Mouse (Mus musculus) liver, postnatal 0 days (tissue): Measurements from ENCODE around the gene Eif4a3. TPM values are rescaled to one million over a fixed set of nuclear protein-coding genes. Genes with fewer than 3 reads are reported as not detected.

ENCODE experiments used
- ATAC-seq: fragments of 200-750 bp; cut with Nextera tagmentation; 2 replicates; pipeline ENCODE4 v1.8.0; 2017; ENCODE audit warnings: mild to moderate bottlenecking, moderate library complexity
- DNase-seq: peaks from one replicate; pipeline ENCODE4 v3.0.0-alpha.2; 2016
- H3K27ac ChIP-seq: fragments of 300-500 bp; sonication (generic); 2 replicates; pipeline ENCODE4 v1.5.1; 2014; ENCODE audit warnings: antibody characterized with exemption, moderate library complexity, mild to moderate bottlenecking, low read depth
- H3K27me3 ChIP-seq: fragments of 300-500 bp; sonication (generic); 2 replicates; pipeline ENCODE4 v1.6.1; 2014; ENCODE audit warnings: low read length, control low read depth, mixed read lengths; ENCODE audit not compliant: insufficient read depth
- H3K36me3 ChIP-seq: fragments of 300-500 bp; sonication (generic); replicated peaks from 2 replicates; pipeline ENCODE4 v1.6.1; 2014; ENCODE audit warnings: mild to moderate bottlenecking, control low read depth, low read length, moderate library complexity, mixed read lengths; ENCODE audit not compliant: insufficient read depth
- H3K4me1 ChIP-seq: fragments of 300-500 bp; sonication (generic); 2 replicates; pipeline ENCODE4 v1.6.1; 2014; ENCODE audit warnings: antibody characterized with exemption, mild to moderate bottlenecking, control low read depth; ENCODE audit not compliant: insufficient read depth
- H3K4me2 ChIP-seq: fragments of 300-500 bp; sonication (generic); 2 replicates; pipeline ENCODE4 v1.6.1; 2014; ENCODE audit warnings: low read depth, mild to moderate bottlenecking, low read length, moderate library complexity, mixed read lengths
- H3K4me3 ChIP-seq: fragments of 300-500 bp; sonication (generic); 2 replicates; pipeline ENCODE4 v1.5.1; 2014; ENCODE audit warnings: low read depth, low read length
- H3K9ac ChIP-seq: fragments of 300-500 bp; sonication (generic); replicated peaks from 2 replicates; pipeline ENCODE4 v1.6.1; 2014; ENCODE audit warnings: mild to moderate bottlenecking, moderate library complexity
- H3K9me3 ChIP-seq: fragments of 300-500 bp; sonication (generic); 2 replicates; pipeline ENCODE4 v1.6.1; 2016; ENCODE audit warnings: mild to moderate bottlenecking, control low read depth, low read length, mixed read lengths
- CTCF ChIP-seq: sonication (generic); IDR thresholded peaks from 2 replicates; pipeline ENCODE4 v1.5.1; 2016; ENCODE audit warnings: antibody characterized with exemption, low read depth
- EP300 ChIP-seq: IDR thresholded peaks from 2 replicates; pipeline ENCODE4 v1.6.1; 2016; ENCODE audit warnings: antibody characterized with exemption, low read depth, mild to moderate bottlenecking
- WGBS: fragments of 180-500 bp; shearing (Covaris S2); extraction: QIAGEN DNeasy Blood & Tissue Kit; methylation state at CpG from one replicate; pipeline ENCODE4 v1.1.7; 2014; ENCODE audit not compliant: insufficient replicate concordance; 5-methylcytosine and 5-hydroxymethylcytosine counted together
- polyA plus RNA-seq: library from polyadenylated mRNA; unstranded; fragments of >200 nt; fragmentation: Nextera tagmentation; extraction: Ambion mirVana; gene quantifications from 2 replicates; pipeline ENCODE4 v1.2.1, GENCODE M21; 2015

The Eif4a3 gene
- polyA plus RNA-seq, 1 experiment from 2014 or later, result 125 TPM

- Histone ChIP-seq H3K9me3 (no peaks in the 10 kb centered on the region), H3K4me3 (no peak overlapping the region), H3K27ac (peak overlapping the region; percentile 16; the same call in 1 of the 2 replicates), H3K4me1 (no peaks in the 10 kb centered on the region), H3K36me3 (no peaks in the 10 kb centered on the region), H3K4me2 (peak overlapping the region; percentile 45), H3K9ac (no peak overlapping the region), H3K27me3 (0 out of 2 replicates have a peak, but pooled peaks cover 4% of the 10 kb centered on the region)
- DNase-seq (no peak), ATAC-seq (peak; percentile 62)
- WGBS, result 51% methylated on average over 17 of the region's 17 CpGs
- no peak for TF ChIP-seq EP300
- no peak for TF ChIP-seq CTCF
These were observed 14.5 kb upstream of the Eif4a3 start for GRCm38 (mm10) chr11:119314252-119314936.

- ATAC-seq, result no peak
- Histone ChIP-seq H3K27ac (no peak overlapping the region), H3K9me3 (no peaks in the 10 kb centered on the region), H3K9ac (no peak overlapping the region), H3K4me3 (no peak overlapping the region), H3K27me3 (0 out of 2 replicates have a peak, but pooled peaks cover 4% of the 10 kb centered on the region), H3K36me3 (no peaks in the 10 kb centered on the region), H3K4me1 (no peaks in the 10 kb centered on the region), H3K4me2 (no peak overlapping the region)
- 22% methylated on average over 10 of the region's 10 CpGs for WGBS
- TF ChIP-seq CTCF, result no peak
- no peak for TF ChIP-seq EP300
- no peak for DNase-seq
These were observed 10.7 kb upstream of the Eif4a3 start for GRCm38 (mm10) chr11:119310621-119311020.

GRCm38 (mm10) chr11:119307916-119308315 is 8.0 kb upstream of the Eif4a3 start:
- ATAC-seq (no peak), DNase-seq (no peak)
- H3K4me2 ChIP-seq, result no peak overlapping the region
- no peak overlapping the region for H3K9ac ChIP-seq
- H3K4me1 ChIP-seq, result no peaks in the 10 kb centered on the region
- no peaks in the 10 kb centered on the region for H3K27me3 ChIP-seq
- H3K27ac ChIP-seq, result no peak overlapping the region
- no peak overlapping the region for H3K4me3 ChIP-seq
- H3K9me3 ChIP-seq, result no peaks in the 10 kb centered on the region
- WGBS, result 38% methylated on average over 11 of the region's 11 CpGs
- no peaks in the 10 kb centered on the region for H3K36me3 ChIP-seq
- TF ChIP-seq CTCF, result no peak
- TF ChIP-seq EP300, result no peak

- no peaks in the 10 kb centered on the region for H3K36me3 ChIP-seq
- H3K27me3 ChIP-seq, result no peaks in the 10 kb centered on the region
- H3K4me1 ChIP-seq, result no peaks in the 10 kb centered on the region
- ATAC-seq, result no peak
- no peak for DNase-seq
- H3K27ac ChIP-seq, result no peak within 1 kb of the TSS
- 64% methylated on average over 1 of the region's 1 CpGs for WGBS
- no peak within 1 kb of the TSS for H3K4me2 ChIP-seq
- TF ChIP-seq EP300, result no peak
- no peak for TF ChIP-seq CTCF
- no peak within 1 kb of the TSS for H3K4me3 ChIP-seq
- no peaks in the 10 kb centered on the region for H3K9me3 ChIP-seq
- no peak within 1 kb of the TSS for H3K9ac ChIP-seq
These were observed 7.7 kb upstream of the Eif4a3 start, which contains the start of gene Card14 for GRCm38 (mm10) chr11:119307658-119307867. Gene Card14, plus strand, starts transcription at chr11:119307768.

GRCm38 (mm10) chr11:119306762-119307657 is 7.1 kb upstream of the Eif4a3 start:
- 57% methylated on average over 13 of the region's 13 CpGs for WGBS
- TF ChIP-seq CTCF (no peak), EP300 (no peak)
- ATAC-seq (no peak), DNase-seq (no peak)
- Histone ChIP-seq H3K9ac (no peak overlapping the region), H3K4me3 (no peak overlapping the region), H3K27ac (no peak overlapping the region), H3K27me3 (no peaks in the 10 kb centered on the region), H3K9me3 (no peaks in the 10 kb centered on the region), H3K4me2 (no peak overlapping the region), H3K4me1 (no peaks in the 10 kb centered on the region), H3K36me3 (no peaks in the 10 kb centered on the region)

GRCm38 (mm10) chr11:119304904-119305712 is 5.2 kb upstream of the Eif4a3 start:
- Histone ChIP-seq H3K27me3 (no peaks in the 10 kb centered on the region), H3K9ac (no peak overlapping the region), H3K4me3 (no peak overlapping the region), H3K9me3 (no peaks in the 10 kb centered on the region), H3K27ac (no peak overlapping the region), H3K36me3 (no peaks in the 10 kb centered on the region), H3K4me1 (peaks cover 5% of the 10 kb centered on the region), H3K4me2 (no peak overlapping the region)
- DNase-seq, result peak; percentile 54
- ATAC-seq, result peak; percentile 49; the same call in 1 of the 2 replicates
- WGBS, result 46% methylated on average over 16 of the region's 16 CpGs
- no peak for TF ChIP-seq EP300
- peak; percentile 79 for TF ChIP-seq CTCF
